Mouse (Mus musculus): ENCODE measurements around the gene C1qtnf2.
A peak's percentile ranks its signal among the peaks of the same experiment; 100 is the strongest.

The C1qtnf2 gene

GRCm38 (mm10) chr11:43483122-43483792 is 9.2 kb downstream of the C1qtnf2 start:
- DNase-seq (ENCODE audit: low spot score in 2 of 2): peak; percentile 66 to 82

DNA sequence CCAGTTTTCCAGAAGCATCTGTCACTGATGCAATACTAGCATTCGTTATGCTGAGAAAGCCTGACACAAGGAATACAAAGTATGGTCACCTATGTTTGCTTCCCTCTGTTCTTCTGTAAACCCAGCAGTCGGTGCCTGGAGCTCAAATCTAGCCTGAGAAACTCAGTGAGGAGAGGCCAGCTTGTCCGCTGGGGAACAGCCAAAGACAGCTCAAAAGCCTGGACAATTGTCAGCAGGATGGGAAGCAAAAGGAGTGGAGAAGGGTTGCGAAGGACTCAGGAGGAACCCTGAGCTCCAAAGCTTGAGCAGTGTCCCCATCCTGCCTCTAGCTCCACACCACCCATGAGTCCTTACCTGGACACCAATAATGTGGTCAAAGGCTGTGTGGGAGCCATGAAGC is 10.0 kb downstream of the C1qtnf2 start:
- DNase-seq (ENCODE audit: low spot score in 2 of 2): peak; percentile 29 to 41

DNA sequence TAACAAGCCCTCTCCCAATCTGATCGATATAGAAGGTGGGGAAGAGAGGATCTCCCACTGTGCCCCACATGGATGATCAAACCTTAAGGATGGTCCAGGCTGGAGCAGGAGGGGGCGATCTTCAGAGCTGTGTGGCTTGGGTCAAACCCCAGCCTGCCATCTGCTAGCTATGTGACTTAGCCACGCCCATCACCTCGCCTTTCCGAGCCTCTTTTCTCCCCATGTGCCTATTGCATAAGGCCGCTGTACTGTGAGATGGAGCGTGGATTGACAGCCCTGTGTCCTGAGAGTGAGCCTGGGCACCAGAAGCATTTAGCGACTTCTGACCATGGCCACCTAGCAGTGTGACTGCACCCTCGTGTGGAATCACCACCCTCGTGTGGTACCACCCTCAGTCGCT is 10.6 kb downstream of the C1qtnf2 start:
- no peak for DNase-seq (ENCODE audit: low spot score in 2 of 2)

DNA sequence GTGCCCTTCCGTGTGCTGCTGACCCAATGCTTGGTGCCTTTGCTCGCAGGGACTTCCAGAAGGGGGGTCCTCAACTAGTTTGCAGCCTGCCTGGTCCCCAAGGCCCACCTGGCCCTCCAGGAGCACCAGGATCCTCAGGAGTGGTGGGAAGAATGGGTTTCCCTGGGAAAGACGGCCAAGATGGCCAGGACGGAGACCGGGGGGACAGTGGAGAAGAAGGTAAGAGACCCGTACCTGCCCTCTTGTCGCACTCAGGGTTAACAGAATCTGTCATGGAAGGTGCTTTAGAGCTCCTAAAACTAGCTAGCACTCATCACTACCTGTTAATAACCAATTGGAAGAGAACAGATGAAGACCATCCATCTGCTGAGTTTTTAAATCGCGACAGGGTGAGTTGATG is 11.8 kb downstream of the C1qtnf2 start:
- DNase-seq (ENCODE audit: low spot score in 2 of 2): no peak

- DNase-seq (ENCODE audit: low spot score in 2 of 2): peak; percentile 52 to 60
Observed at GRCm38 (mm10) chr11:43492663-43493062, 18.6 kb downstream of the C1qtnf2 start.

GRCm38 (mm10) chr11:43493815-43494409 is 19.8 kb downstream of the C1qtnf2 start:
- DNase-seq (ENCODE audit: low spot score in 2 of 2): peak; percentile 32 to 52

GRCm38 (mm10) chr11:43495037-43495436 is 21.0 kb downstream of the C1qtnf2 start:
- DNase-seq (ENCODE audit: low spot score in 2 of 2): no peak

GRCm38 (mm10) chr11:43495532-43495931 is 21.5 kb downstream of the C1qtnf2 start:
- DNase-seq (ENCODE audit: low spot score in 2 of 2): no peak

- no peak for DNase-seq (ENCODE audit: low spot score in 2 of 2)
Observed at GRCm38 (mm10) chr11:43501256-43501655, 27.2 kb downstream of the C1qtnf2 start.

DNA sequence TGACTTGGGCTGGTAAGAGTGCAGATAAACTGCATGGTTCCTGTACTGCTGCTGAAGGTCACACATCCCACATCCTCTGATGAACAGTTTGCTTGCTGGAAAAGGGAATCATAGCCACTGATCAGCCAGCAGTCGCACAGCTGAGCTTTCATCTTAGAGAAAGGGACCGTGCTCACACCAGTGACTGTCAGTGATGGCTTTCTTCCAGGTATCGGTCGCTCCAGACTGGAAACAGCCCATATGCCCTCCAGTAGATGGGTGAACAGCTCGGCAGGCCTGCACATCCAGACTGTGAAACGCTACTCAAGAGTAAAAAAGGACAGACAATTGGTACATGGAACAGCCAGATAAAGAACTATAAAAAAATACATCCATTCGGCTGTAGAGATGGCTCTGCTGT is 31.1 kb downstream of the C1qtnf2 start:
- no peak for DNase-seq (ENCODE audit: low spot score in 2 of 2)

- DNase-seq (ENCODE audit: low spot score in 2 of 2): no peak
Observed at GRCm38 (mm10) chr11:43507976-43508375, 33.9 kb downstream of the C1qtnf2 start.

GRCm38 (mm10) chr11:43509878-43510277 is 35.8 kb downstream of the C1qtnf2 start:
- DNase-seq (ENCODE audit: low spot score in 2 of 2): no peak

DNA sequence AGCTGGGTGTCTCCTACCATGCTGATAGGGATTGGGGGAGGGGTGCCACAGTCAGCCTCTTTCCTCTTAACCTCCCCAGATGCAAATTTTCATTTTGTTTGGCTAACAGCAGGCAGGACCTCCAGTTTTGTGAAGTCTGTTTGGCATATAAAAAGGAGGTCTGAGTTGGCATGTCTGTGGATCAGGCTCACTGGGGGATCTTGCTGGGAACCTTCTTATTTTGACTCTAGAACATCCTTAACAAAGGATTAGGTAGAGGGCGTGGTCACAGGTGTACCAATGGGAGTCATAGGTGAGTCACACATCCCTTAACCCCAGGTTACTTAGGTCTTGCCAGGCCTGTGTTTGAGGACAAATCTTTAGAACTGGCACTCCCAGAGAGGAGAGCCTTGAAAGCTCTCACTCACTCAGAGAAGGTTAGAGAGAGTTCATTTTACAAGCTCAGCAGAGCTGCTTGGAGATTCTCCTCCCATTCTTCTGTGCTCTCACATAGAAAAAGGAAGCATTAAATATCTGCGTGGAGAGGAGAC is 38.6 kb downstream of the C1qtnf2 start:
- no peak for DNase-seq (ENCODE audit: low spot score in 2 of 2)

- DNase-seq (ENCODE audit: low spot score in 2 of 2): no peak
Observed at GRCm38 (mm10) chr11:43516344-43517021, 42.4 kb downstream of the C1qtnf2 start.

- no peak for DNase-seq (ENCODE audit: low spot score in 2 of 2)
Observed at GRCm38 (mm10) chr11:43517641-43518040, 43.6 kb downstream of the C1qtnf2 start.

DNA sequence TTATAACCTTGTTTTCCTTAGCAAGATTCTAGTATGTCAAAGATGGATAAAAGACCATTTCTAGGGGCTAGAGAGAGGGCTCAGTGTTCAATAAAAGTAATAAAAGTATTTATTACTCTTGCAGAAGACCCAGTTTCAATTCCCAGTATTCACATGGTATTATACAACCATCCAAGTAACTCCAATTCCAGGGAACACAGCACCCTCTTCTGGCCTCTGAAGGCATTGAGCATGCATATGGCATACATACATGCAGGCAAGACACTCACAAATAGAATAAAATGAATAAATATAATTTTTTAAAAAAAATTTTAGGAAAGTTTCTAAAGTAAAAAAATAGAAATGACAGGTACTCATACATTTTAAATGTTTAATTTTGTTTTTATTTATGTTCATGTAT is 44.0 kb downstream of the C1qtnf2 start:
- no peak for DNase-seq (ENCODE audit: low spot score in 2 of 2)

DNA sequence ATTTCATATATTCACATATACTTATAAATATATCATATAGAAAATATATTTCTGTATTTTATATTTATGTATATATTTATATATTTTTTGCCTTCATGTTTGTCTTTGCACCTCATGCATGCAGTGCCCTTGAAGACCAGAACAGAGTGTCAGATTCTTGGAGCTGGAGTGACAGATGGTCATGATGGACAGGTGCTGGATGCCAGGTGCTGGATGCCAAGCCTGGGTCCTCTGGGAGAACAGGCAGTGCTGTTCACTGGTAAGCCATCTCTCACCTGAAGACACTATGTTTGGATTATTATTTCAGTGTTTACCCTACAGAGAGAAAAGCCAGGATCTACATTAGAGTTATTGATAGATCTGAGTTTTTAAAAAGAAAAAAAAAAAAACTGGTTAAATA is 44.7 kb downstream of the C1qtnf2 start:
- no peak for DNase-seq (ENCODE audit: low spot score in 2 of 2)

DNA sequence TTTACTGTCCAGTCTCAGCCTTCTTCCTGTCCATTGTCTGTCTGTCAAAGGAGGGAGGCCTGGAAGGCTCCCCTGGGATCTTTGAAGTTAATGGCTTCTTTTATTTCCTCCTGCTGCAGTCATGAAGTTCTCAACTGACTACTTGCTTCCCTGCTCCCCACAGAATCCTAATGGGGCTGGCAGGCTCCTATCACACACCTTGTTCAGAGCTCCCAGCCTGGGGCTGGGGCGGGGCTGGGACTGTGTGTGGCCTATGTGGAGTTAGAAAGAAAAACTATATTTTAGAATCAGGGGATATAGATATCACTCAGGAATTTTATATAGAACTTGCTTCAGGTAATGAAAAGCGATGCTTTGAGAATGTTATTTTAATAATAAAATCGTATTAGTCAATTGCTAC is 46.4 kb downstream of the C1qtnf2 start:
- no peak for DNase-seq (ENCODE audit: low spot score in 2 of 2)

DNA sequence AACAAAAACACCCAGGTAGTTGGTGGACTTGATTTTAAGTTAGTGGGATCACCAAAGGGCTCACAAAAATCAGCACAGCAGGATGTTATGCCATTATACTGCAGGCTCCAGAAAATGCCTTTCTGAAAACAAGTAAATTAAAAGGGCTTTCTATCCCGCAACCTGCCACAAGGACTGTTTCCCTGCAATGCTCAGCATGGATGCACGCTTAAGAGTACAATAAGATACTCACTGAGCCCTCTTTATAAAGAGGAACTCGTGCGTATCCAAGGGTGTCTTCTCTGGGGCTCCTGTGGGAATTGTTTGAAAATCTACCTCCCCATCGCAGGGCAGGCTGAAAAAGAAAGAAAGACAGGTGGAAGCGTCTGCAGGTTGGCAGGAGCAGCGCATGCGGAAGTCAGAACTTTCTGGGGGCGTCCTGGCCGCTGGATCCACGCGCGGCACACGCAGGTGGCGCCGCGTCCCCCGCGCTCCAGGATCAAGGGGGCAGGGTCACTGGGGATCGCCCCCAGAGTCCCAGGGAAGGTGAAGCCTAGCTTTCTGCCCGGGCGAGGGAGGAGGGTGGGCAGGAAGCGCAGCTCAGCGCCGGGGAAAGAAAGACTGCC is 54.1 kb downstream of the C1qtnf2 start:
- no peak for DNase-seq (ENCODE audit: low spot score in 2 of 2)

- peak; percentile 46 to 49 for DNase-seq (ENCODE audit: low spot score in 2 of 2)
Observed at GRCm38 (mm10) chr11:43528683-43529499, 54.8 kb downstream of the C1qtnf2 start, which contains the start of gene Ccnjl. TSS of gene Ccnjl (plus strand) at chr11:43528784.

DNA sequence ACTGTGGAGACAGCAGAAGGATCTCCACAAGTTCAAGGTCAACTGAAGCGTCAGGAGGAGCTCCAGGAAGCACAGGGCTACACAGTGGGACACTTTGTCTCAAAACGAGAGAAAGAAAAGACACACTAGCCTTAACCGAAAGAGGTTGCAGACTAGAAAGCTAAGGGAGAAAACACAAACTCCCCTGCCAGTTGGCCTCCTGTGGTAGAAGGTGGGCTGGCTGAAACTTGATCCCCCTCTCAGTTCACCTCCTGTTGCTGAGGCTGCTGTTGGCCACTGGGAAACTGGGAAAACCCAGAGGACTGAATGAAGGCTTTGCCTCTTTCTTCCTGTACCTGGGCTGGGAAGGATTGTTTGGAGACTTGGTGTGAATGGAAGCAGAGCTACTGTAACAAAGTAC is 56.0 kb downstream of the C1qtnf2 start:
- no peak for DNase-seq (ENCODE audit: low spot score in 2 of 2)

GRCm38 (mm10) chr11:43531619-43532018 is 57.5 kb downstream of the C1qtnf2 start:
- no peak for DNase-seq (ENCODE audit: low spot score in 2 of 2)

All from heart, adult 9 months (tissue).